Comparison of ENCODE assay signal across 1 mouse cellular context in the genomic region with DNA sequence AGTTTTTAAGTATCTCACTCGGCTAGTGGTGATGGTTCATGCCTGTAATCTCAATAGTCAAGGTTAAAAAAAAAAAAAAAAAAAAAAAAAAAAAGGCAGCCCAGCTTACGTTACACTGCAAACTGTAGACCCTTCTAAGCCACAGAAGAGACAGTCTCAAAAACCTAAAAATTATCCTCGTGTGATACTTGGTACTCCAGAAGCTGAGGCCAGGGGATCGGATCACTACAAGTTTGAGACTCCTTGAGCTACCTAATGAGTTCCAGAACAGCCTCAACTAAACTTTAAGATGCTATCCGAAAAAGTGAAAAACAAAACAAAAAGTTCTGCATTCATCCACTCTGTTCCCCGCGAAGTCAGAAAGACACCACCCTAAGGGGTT.
TF ChIP-seq lines count a peak whose summit lies in the region.

No protein-coding gene starts in this region.

TF ChIP-seq in CH12.LX, 34 proteins besides CTCF, POLR2A, EP300 and RAD21:
- TF ChIP-seq ZKSCAN1 (IDR thresholded peaks at IDR 0.05; ENCODE audit: borderline replicate concordance, low read depth, low read length): no peak
- TF ChIP-seq TCF12 (IDR thresholded peaks at IDR 0.05; ENCODE audit: low read depth, low read length): no peak
- TF ChIP-seq CHD1 (IDR thresholded peaks at IDR 0.05; ENCODE audit: low read depth, low read length): 0 out of 2 replicates have a peak, but pooled peaks have one; percentile 85
- no peak for TF ChIP-seq TBP (conservative IDR thresholded peaks at IDR 0.05; ENCODE audit: low read depth, low read length)
- peak; percentile 90 for TF ChIP-seq ZNF384 (IDR thresholded peaks at IDR 0.05; ENCODE audit: low read depth, low read length)
